Mouse (Mus musculus) limb, embryonic 14.5 days (tissue): ENCODE measurements at regions not wholly inside any gene's neighbourhood (a gene's known extent, or its start where the extent isn't known, plus 50 kb on each side); places are given as distances from the start of the nearest gene placed in this dataset.

Source experiments
- ATAC-seq: fragments of 200-750 bp; cut with Nextera tagmentation; 2 replicates; pipeline ENCODE4 v1.8.0; 2017; ENCODE audit warnings: low read depth, moderate number of reproducible peaks, moderate TSS enrichment; ENCODE audit not compliant: low FRiP score
- DNase-seq: peaks from one replicate; pipeline ENCODE4 v3.0.0-alpha.2; 2015; ENCODE audit warnings: low spot score
- H3K27ac ChIP-seq: fragments of 300-500 bp; sonication (generic); replicated peaks from 2 replicates; pipeline ENCODE4 v1.5.1; 2014; ENCODE audit warnings: low read depth, mild to moderate bottlenecking, low read length, moderate library complexity, mixed read lengths
- H3K27me3 ChIP-seq: fragments of 300-500 bp; sonication (generic); 2 replicates; pipeline ENCODE4 v1.6.1; 2014; ENCODE audit warnings: low read length, mixed read lengths; ENCODE audit not compliant: control insufficient read depth, insufficient read depth
- H3K36me3 ChIP-seq: fragments of 300-500 bp; sonication (generic); 2 replicates; pipeline ENCODE4 v1.6.1; 2014; ENCODE audit warnings: mild to moderate bottlenecking, low read length, moderate library complexity, mixed read lengths; ENCODE audit not compliant: control insufficient read depth, insufficient read depth
- H3K4me1 ChIP-seq: fragments of 300-500 bp; sonication (generic); 2 replicates; pipeline ENCODE4 v1.6.1; 2014; ENCODE audit warnings: antibody characterized with exemption, low read length, mixed read lengths; ENCODE audit not compliant: control insufficient read depth, insufficient read depth
- H3K4me2 ChIP-seq: fragments of 300-500 bp; sonication (generic); replicated peaks from 2 replicates; pipeline ENCODE4 v1.6.1; 2014; ENCODE audit warnings: low read depth, mild to moderate bottlenecking, low read length, moderate library complexity; ENCODE audit not compliant: severe bottlenecking
- H3K4me3 ChIP-seq: fragments of 300-500 bp; sonication (generic); replicated peaks from 2 replicates; pipeline ENCODE4 v1.5.1; 2014; ENCODE audit warnings: low read length
- H3K9ac ChIP-seq: fragments of 300-500 bp; sonication (generic); 2 replicates; pipeline ENCODE4 v1.6.1; 2014; ENCODE audit warnings: mild to moderate bottlenecking, low read depth, low read length, moderate library complexity; ENCODE audit not compliant: severe bottlenecking
- H3K9me3 ChIP-seq: fragments of 300-500 bp; sonication (generic); 2 replicates; pipeline ENCODE4 v1.6.1; 2016; ENCODE audit warnings: low read length; ENCODE audit not compliant: control insufficient read depth
- POLR2A ChIP-seq: fragments of 200-500 bp; IDR thresholded peaks from 2 replicates; pipeline ENCODE4 v1.8.0; 2012; ENCODE audit warnings: inconsistent platforms, mild to moderate bottlenecking, moderate library complexity, borderline replicate concordance; ENCODE audit not compliant: insufficient read depth, insufficient read length; ENCODE audit errors: extremely low read depth
- WGBS: fragments of 180-500 bp; shearing (Covaris S2); extraction: QIAGEN DNeasy Blood & Tissue Kit; methylation state at CpG from one replicate; pipeline ENCODE4 v1.1.7; 2014; 5-methylcytosine and 5-hydroxymethylcytosine counted together

DNA sequence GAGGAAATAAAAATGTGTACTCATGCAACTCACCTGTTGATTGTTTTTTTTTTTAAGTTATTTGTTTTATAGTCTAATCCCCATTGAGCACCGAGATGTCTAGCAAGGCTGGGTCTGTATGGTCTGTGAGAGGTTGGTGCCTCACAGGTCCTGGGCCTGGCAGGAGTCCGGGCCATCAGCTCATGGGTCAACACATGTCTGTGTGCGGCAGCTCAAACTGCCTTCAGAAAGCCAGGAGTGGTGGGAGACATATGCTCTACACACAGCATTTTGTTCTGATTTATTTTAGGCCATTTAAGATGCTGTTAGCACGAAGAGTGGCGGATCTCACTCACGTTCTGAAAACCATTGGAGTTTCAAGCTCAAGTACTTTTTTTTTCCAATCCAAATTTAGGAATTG is 74.6 kb upstream of the Wnt7b start:
- Histone ChIP-seq H3K9me3 (no peaks in the 10 kb centered on the region), H3K4me1 (peaks cover 38% of the 10 kb centered on the region), H3K9ac (no peak overlapping the region), H3K36me3 (peaks cover 18% of the 10 kb centered on the region; the same call in 1 of the 2 replicates), H3K27me3 (peaks cover 16% of the 10 kb centered on the region), H3K4me3 (no peak overlapping the region), H3K27ac (no peak overlapping the region), H3K4me2 (no peak overlapping the region)
- WGBS = 65% methylated on average over 6 of the region's 6 CpGs
- ATAC-seq = no peak
- DNase-seq = no peak
- TF ChIP-seq POLR2A = no peak

DNA sequence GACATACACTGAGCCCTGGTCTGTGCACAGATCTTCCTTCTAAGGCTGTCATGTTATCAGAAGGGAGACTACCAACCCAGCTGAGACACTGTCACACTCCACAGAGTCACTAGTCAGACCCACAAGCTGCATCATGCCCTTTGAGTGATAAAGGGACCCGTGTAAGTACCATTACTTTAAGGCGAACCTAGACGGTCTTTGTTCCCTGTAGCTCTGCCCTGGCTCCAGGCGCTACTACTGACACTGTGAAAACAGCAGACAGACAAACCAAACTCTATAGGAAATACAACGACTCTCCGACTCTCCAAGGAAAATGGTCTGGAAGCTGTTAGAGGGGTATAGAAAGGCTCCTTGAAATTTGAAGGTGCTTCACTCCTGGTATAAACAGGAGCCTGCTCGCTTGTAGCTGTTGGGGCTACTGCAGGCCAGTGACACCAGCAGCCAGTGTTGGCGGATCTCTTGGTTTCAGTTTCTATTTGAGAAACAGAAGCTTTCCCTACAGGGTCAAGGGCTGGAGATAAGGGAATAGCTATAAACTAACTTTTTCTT is 75.2 kb upstream of the Wnt7b start:
- no peak for ATAC-seq
- no peak overlapping the region for H3K9ac ChIP-seq
- 69% methylated on average over 8 of the region's 8 CpGs for WGBS
- H3K4me1 ChIP-seq = peaks cover 36% of the 10 kb centered on the region
- no peak for DNase-seq
- H3K9me3 ChIP-seq = no peaks in the 10 kb centered on the region
- H3K4me2 ChIP-seq = no peak overlapping the region
- H3K4me3 ChIP-seq = no peak overlapping the region
- no peak for TF ChIP-seq POLR2A
- peaks cover 16% of the 10 kb centered on the region for H3K27me3 ChIP-seq
- no peak overlapping the region for H3K27ac ChIP-seq
- H3K36me3 ChIP-seq = peaks cover 18% of the 10 kb centered on the region; the same call in 1 of the 2 replicates

DNA sequence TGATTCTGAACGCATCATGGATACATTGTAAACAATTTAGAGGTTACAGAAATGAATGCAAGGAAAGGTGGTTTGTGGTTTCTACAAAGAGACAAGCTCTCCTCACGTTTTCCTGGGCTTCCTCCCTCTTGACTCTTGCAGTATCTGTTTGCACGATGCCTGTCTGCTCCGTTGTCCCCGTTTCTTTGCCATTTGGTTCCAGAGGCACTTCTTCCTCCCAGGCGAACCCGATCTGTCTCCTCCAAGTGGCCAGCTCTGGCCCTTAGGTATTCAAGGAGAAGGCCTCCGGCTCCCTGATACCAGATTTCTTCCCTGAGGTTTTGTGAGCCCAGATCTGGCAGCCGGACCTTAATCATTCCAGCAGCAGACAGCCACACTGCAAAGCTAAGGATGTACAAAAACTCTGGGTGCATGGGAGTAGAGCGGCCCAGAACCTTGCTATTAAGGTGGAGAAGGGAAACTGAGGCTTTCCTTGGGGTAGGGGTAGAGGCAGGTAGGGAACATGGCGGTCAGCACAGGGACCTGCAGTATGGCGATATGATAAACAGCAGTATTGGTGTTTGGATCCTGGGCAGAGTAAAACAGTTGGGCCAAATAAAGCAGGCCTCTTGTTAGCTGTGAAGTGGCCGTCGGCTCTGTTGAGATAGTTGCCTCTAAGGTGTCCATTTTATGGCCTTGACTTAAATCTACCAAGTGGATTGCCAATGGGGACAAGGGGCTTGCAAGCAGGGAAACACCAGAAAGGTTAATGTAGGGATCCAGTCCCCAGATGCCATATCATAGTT is 76.0 kb upstream of the Wnt7b start:
- no peak for ATAC-seq
- Histone ChIP-seq H3K4me2 (no peak overlapping the region), H3K9me3 (no peaks in the 10 kb centered on the region), H3K9ac (no peak overlapping the region), H3K36me3 (peaks cover 18% of the 10 kb centered on the region; the same call in 1 of the 2 replicates), H3K4me3 (no peak overlapping the region), H3K4me1 (peaks cover 28% of the 10 kb centered on the region), H3K27me3 (peaks cover 16% of the 10 kb centered on the region), H3K27ac (no peak overlapping the region)
- WGBS = 67% methylated on average over 14 of the region's 14 CpGs
- no peak for TF ChIP-seq POLR2A
- no peak for DNase-seq

DNA sequence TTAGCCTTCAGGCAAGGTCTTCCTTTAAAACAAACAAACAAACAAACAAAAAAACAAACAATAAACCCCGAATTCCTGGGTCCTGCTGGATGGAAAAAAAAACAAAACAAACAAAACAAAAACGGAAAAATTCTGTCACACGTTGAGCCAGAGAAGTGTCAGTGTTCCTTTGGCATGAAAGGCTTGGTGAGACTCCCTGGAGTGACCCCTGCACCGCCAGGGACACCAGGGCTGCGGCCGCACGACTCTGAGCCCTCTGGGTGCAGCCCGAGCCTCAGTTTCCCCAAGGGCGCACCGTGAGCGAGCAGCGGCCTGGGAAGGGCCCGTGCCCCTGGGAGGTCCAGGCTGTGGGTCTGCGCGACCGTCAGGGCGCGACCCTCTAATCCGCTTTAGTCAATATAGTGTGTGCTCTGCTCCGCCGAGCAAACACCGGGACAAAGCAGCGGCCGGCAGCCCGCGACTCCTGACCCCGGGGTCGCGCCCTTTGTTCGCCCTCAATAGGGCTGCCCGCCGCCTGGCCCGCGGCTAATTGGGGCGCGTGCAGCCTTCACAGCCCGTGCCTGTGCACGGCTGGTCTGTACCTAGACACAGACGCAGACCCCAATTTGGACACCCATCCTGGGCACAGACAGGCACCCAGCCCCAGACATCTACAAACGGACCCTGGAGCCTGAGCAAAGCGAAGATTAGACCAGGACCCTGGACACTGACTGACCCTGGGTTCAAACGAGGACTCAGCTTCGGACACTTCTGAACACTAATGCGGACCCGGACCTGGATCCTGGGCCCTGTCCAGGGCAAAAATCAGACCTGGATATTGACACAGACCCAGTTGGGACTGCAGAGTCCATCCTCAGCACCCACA is 74.0 kb upstream of the Ppara start:
- H3K9ac ChIP-seq = no peak overlapping the region
- TF ChIP-seq POLR2A = no peak
- no peak overlapping the region for H3K27ac ChIP-seq
- H3K9me3 ChIP-seq = no peaks in the 10 kb centered on the region
- WGBS = 17% methylated on average over 43 of the region's 45 CpGs
- H3K36me3 ChIP-seq = peaks cover 18% of the 10 kb centered on the region; the same call in 1 of the 2 replicates
- peaks cover 16% of the 10 kb centered on the region for H3K27me3 ChIP-seq
- peaks cover 8% of the 10 kb centered on the region for H3K4me1 ChIP-seq
- ATAC-seq (no peak), DNase-seq (no peak)
- no peak overlapping the region for H3K4me2 ChIP-seq
- H3K4me3 ChIP-seq = no peak overlapping the region

DNA sequence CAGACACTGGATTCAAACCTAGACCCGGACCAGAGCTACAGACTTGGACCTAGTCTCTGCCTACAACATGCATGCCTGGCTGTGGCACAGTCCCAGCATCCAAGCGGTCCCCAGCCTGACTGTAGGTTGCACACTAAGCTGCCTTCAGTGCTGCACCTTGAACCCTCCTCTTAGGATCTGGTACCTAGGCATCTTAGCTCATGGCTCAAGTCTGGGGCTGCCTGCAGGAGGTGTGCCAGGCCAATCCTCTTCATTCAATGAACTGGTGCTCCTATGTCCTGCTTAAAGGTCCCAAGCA is 73.4 kb upstream of the Ppara start:
- Histone ChIP-seq H3K4me3 (no peak overlapping the region), H3K27ac (no peak overlapping the region), H3K4me1 (peaks cover 2% of the 10 kb centered on the region; the same call in 1 of the 2 replicates), H3K27me3 (peaks cover 16% of the 10 kb centered on the region), H3K9me3 (no peaks in the 10 kb centered on the region), H3K9ac (no peak overlapping the region), H3K4me2 (no peak overlapping the region), H3K36me3 (peaks cover 18% of the 10 kb centered on the region; the same call in 1 of the 2 replicates)
- WGBS = 86% methylated on average over 2 of the region's 2 CpGs
- no peak for TF ChIP-seq POLR2A
- DNase-seq = no peak
- ATAC-seq = no peak
